ENCODE assay signal across 8 mouse cellular contexts in genomic region chr16:77330996-77331395, GRCm38 (mm10).
A peak's percentile ranks its signal among the peaks of the same experiment; 100 is the strongest.
DNase-seq lines count a peak whose midpoint lies in the region; ATAC-seq and TF ChIP-seq lines count a peak whose summit lies in the region.

No protein-coding gene starts in this region.

- H3K9me3 ChIP-seq in neural tube, embryonic 14.5 days (ENCODE audit: control insufficient read depth, low read length), result no peaks in the 10 kb centered on the region

- TF ChIP-seq POLR2A in lung, adult 2 months (IDR thresholded peaks at IDR 0.05; ENCODE audit: borderline replicate concordance, extremely low read depth, low read depth, low read length), result no peak

- 5% methylated on average over 8 of the region's 8 CpGs for WGBS in lung, adult 2 months
- 5% methylated on average over 8 of the region's 8 CpGs for WGBS in neural tube, embryonic 14.5 days

- peak overlapping the region; percentile 58 for H3K9ac ChIP-seq in neural tube, embryonic 14.5 days (replicated peaks; ENCODE audit: low read depth, low read length)

- H3K4me1 ChIP-seq in brown adipose tissue, adult 24 weeks (ENCODE audit: control insufficient read depth, insufficient read depth, insufficient read length, low read length), result no peaks in the 10 kb centered on the region
- H3K4me1 ChIP-seq in lung, adult 2 months (ENCODE audit: control insufficient read depth, insufficient read depth, low read length), result no peaks in the 10 kb centered on the region
- H3K4me1 ChIP-seq in neural tube, embryonic 14.5 days (ENCODE audit: control insufficient read depth, insufficient read depth, low read length), result peaks cover 9% of the 10 kb centered on the region; the same call in 1 of the 2 replicates

- DNase-seq in NIH3T3 (ENCODE audit: low read depth), result peak; percentile 32
- DNase-seq in heart, adult 8-10 months (ENCODE audit: low spot score), result peak; percentile 69
- peak; percentile 72 for DNase-seq in kidney, adult 18-20 months
- peak; percentile 35 for DNase-seq in lung, adult 2 months
- no peak for DNase-seq in cerebellum, adult 11 months

- no peak for TF ChIP-seq CTCF in lung, adult 2 months (IDR thresholded peaks at IDR 0.05; ENCODE audit: insufficient read depth, low read length)

- peak overlapping the region; percentile 34 for H3K4me2 ChIP-seq in neural tube, embryonic 14.5 days (ENCODE audit: low read depth, low read length)

- no peak for ATAC-seq in neural tube, embryonic 14.5 days (ENCODE audit: low read depth)
- no peak for ATAC-seq in frontal cortex, adult (ENCODE audit: low TSS enrichment)

- no peaks in the 10 kb centered on the region for H3K36me3 ChIP-seq in neural tube, embryonic 14.5 days (ENCODE audit: control insufficient read depth, insufficient read depth, low read length)

- peak overlapping the region; percentile 72 for H3K27ac ChIP-seq in brown adipose tissue, adult 24 weeks (replicated peaks; ENCODE audit: low read depth, low read length)
- H3K27ac ChIP-seq in neural tube, embryonic 14.5 days (ENCODE audit: low read depth, low read length), result peak overlapping the region; percentile 69; the same call in 1 of the 2 replicates

- no peaks in the 10 kb centered on the region for H3K27me3 ChIP-seq in neural tube, embryonic 14.5 days (ENCODE audit: control insufficient read depth, insufficient read depth, low read length)

- H3K4me3 ChIP-seq in brown adipose tissue, adult 24 weeks (ENCODE audit: insufficient read depth, low read depth, low read length), result peak overlapping the region; percentile 62
- peak overlapping the region; percentile 66 for H3K4me3 ChIP-seq in lung, adult 2 months (replicated peaks; ENCODE audit: extremely low read depth, low read depth, low read length)
- H3K4me3 ChIP-seq in neural tube, embryonic 14.5 days (ENCODE audit: low read depth, low read length), result peak overlapping the region; percentile 36
